Mouse (Mus musculus) c-Kit-positive CD71-negative TER-119-negative erythroid progenitor cells, embryonic 14.5 days (primary cell): ENCODE data around the gene Gm21833.
"Not testable (repeated sequence)": the region's sequence is repeated elsewhere in the genome, so short reads cannot be mapped to it uniquely, and the experiment has no call there.

Experiments
- DNase-seq: peaks from one replicate; pipeline ENCODE4 v3.0.0-alpha.2; 2013; ENCODE audit warnings: low read depth

Gene Gm21833

GRCm38 (mm10) chr16:82828082-82828481 is at the start of gene Gm21833:
Gene Gm21833 (plus strand): TSS chr16:82828382.
- DNase-seq: not testable (repeated sequence)

DNA sequence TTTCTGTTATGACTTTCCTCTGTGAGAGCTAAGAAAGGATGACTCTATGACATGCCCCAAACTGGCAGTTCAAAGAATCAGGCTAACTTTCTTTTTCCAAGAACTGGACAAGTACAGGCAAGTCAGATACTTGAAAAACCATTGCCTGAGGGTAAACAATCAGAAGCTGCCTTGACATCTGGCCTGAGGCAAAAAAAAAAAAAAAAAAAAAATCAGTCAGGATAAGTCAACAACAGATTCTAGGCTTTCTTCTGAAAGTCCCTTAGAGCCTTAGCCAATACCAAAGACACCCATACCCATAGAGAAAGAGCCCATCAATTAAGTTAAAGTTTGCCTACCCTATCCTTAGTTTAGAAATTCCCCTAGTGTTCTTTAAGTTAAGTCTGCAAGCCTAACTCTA is 38.7 kb upstream of the Gm21833 start:
- DNase-seq: no peak

DNA sequence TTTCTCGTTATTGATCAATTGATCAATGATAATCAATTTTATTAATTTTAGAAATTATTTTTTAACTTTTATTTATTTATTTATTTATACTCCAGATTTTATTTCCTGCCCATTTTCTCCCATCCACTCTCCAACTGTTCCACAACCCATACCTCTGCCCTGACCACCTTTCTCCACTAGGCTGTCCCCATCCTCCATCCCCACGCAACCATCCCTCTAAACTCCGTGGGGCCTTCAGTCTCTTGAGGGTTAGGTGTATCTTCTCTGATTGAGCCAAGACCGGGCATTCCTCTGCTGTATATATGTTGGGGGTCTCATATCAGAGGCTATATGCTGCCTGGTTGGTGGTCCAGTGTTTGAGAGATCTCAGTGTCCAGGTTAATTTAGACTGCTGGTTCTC is 31.7 kb upstream of the Gm21833 start:
- DNase-seq: no peak

GRCm38 (mm10) chr16:82815255-82815654 is 12.9 kb upstream of the Gm21833 start:
- no peak for DNase-seq

DNA sequence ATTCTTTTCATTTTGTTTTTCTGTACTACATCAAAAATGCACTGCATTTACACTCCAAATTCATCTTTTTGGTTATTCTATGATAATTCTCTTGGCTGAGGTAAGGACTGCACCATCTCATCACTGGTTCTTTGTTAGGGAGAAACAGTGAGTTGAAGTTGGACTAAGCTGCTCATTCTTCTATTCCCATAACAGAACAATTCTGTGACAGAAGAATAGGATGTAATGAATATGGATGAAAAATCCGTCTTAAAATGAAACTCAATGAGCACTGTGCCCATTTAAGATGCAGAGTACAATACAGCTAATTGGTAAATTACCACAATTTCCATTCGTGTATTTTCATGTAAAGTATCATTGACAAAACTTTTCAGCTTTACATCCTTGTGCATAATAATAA is 11.6 kb upstream of the Gm21833 start:
- DNase-seq: no peak

DNA sequence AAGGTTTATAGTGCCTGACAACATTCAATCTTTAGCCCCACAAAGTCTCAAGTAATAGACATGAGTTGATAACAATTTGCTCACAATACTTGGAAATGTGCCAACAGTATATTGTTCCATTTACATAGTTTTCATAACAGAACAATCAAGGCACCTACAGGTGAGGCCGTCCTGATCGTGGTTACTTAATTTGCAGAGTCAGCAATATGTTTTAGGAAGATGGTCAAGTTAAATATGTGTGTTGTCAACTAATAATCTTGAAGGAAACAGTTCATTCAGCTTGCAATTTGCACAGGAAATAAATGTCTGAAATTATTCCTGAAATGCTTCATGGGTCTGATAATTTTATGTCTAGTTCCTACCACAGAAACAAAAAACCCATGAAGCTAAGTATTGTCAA is 27.6 kb downstream of the Gm21833 start:
- no peak for DNase-seq

DNA sequence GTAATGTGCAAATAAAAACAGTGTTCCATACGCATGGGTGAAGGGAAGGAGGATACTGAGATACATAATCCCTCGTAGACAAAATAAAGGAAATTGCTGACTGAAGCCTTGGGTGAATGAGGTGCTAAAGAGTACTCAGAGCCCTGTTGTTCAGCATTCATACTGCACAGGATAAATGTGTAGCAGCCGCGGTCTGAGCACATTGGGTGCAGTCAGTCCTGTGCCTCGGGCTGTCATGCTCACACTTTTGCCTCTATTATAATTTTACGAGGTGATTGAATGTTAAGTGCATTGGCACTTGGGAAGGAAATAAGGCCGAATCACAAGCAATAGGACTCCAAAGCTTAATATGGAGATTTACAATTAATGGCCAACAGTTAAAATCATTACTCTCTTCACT is 36.4 kb downstream of the Gm21833 start:
- no peak for DNase-seq
